Mouse (Mus musculus): ENCODE data around the gene Tspan15.

GRCm38 (mm10) chr10:62192701-62193157 is 38.3 kb downstream of the Tspan15 start:
- no peak for TF ChIP-seq CTCF (IDR thresholded peaks at IDR 0.05; ENCODE audit: control insufficient read depth, insufficient read depth, insufficient replicate concordance, low read depth, low read length)
- no peak for TF ChIP-seq POLR2A (IDR thresholded peaks at IDR 0.05; ENCODE audit: control insufficient read depth, low read depth, low read length)
